Comparison of ENCODE assay signal across 9 mouse cellular contexts in genomic region chr6:89659692-89660423, GRCm38 (mm10). TPM values are rescaled to one million over a fixed set of nuclear protein-coding genes. Genes with fewer than 3 reads are reported as not detected.
DNase-seq lines count a peak whose midpoint lies in the region; ATAC-seq and TF ChIP-seq lines count a peak whose summit lies in the region.
"Had no signal": no experiment of that assay in that cellular context is flagged by ENCODE, and none has a peak within 500 bp of the region (broad histone marks: within the 10 kb centered on the region; RNA-seq: fewer than 3 reads in every experiment).

No protein-coding gene starts in this region.

- TF ChIP-seq CTCF in intestine, postnatal 0 days (IDR thresholded peaks at IDR 0.05; ENCODE audit: low read depth), result peak; percentile 80
- TF ChIP-seq CTCF in E14TG2a.4 (conservative IDR thresholded peaks at IDR 0.05; ENCODE audit: low read length), result peak; percentile 81
- TF ChIP-seq CTCF in heart, postnatal 0 days (IDR thresholded peaks at IDR 0.05; ENCODE audit: low read depth), result peak; percentile 72

- 30% methylated on average over 7 of the region's 7 CpGs for WGBS in intestine, postnatal 0 days
- 40% methylated on average over 7 of the region's 7 CpGs for WGBS in intestine, embryonic 16.5 days
- WGBS in heart, postnatal 0 days, result 16% methylated on average over 7 of the region's 7 CpGs
- 26% methylated on average over 7 of the region's 7 CpGs for whole genome bisulfite sequencing in lung, embryonic 16.5 days
- WGBS in intestine, embryonic 15.5 days, result 35% methylated on average over 7 of the region's 7 CpGs

- no peak overlapping the region for H3K4me2 ChIP-seq in intestine, postnatal 0 days (replicated peaks; ENCODE audit: low read depth)
- H3K4me2 ChIP-seq in intestine, embryonic 16.5 days (ENCODE audit: low read depth, low read length), result no peak overlapping the region
- no peak overlapping the region for H3K4me2 ChIP-seq in heart, postnatal 0 days (ENCODE audit: low read depth, low read length)
- H3K4me2 ChIP-seq in lung, embryonic 16.5 days (ENCODE audit: low read depth, low read length), result no peak overlapping the region
- H3K4me2 ChIP-seq in intestine, embryonic 15.5 days (replicated peaks), result no peak overlapping the region

- H3K9me3 ChIP-seq in intestine, postnatal 0 days (ENCODE audit: control insufficient read depth), result no peaks in the 10 kb centered on the region
- H3K9me3 ChIP-seq in intestine, embryonic 16.5 days (ENCODE audit: control insufficient read depth, low read length), result no peaks in the 10 kb centered on the region
- H3K9me3 ChIP-seq in E14TG2a.4 (ENCODE audit: low read length), result no peaks in the 10 kb centered on the region
- no peaks in the 10 kb centered on the region for H3K9me3 ChIP-seq in heart, postnatal 0 days (replicated peaks; ENCODE audit: control insufficient read depth, low read length)
- no peaks in the 10 kb centered on the region for H3K9me3 ChIP-seq in lung, embryonic 16.5 days (ENCODE audit: control insufficient read depth, low read length)
- no peaks in the 10 kb centered on the region for H3K9me3 ChIP-seq in intestine, embryonic 15.5 days

- no peak for TF ChIP-seq EP300 in heart, postnatal 0 days (IDR thresholded peaks at IDR 0.05; ENCODE audit: low read depth)

- H3K27me3 ChIP-seq in intestine, postnatal 0 days (replicated peaks; ENCODE audit: control insufficient read depth, insufficient read depth, low read length), result no peaks in the 10 kb centered on the region
- no peaks in the 10 kb centered on the region for H3K27me3 ChIP-seq in intestine, embryonic 16.5 days (replicated peaks; ENCODE audit: control insufficient read depth, insufficient read depth, low read length)
- H3K27me3 ChIP-seq in E14TG2a.4 (ENCODE audit: insufficient read depth, low read length), result no peaks in the 10 kb centered on the region
- H3K27me3 ChIP-seq in heart, postnatal 0 days (ENCODE audit: control insufficient read depth, insufficient read depth, low read length), result no peaks in the 10 kb centered on the region
- H3K27me3 ChIP-seq in lung, embryonic 16.5 days (ENCODE audit: control insufficient read depth, insufficient read depth, low read depth, low read length), result no peaks in the 10 kb centered on the region
- no peaks in the 10 kb centered on the region for H3K27me3 ChIP-seq in intestine, embryonic 15.5 days (replicated peaks)

- no peak overlapping the region for H3K4me3 ChIP-seq in intestine, postnatal 0 days (ENCODE audit: low read depth, low read length)
- H3K4me3 ChIP-seq in intestine, embryonic 16.5 days (ENCODE audit: low read length), result no peak overlapping the region
- no peak overlapping the region for H3K4me3 ChIP-seq in E14TG2a.4 (replicated peaks; ENCODE audit: low read length)
- H3K4me3 ChIP-seq in heart, postnatal 0 days (ENCODE audit: low read depth, low read length), result no peak overlapping the region
- H3K4me3 ChIP-seq in lung, embryonic 16.5 days (ENCODE audit: low read length), result no peak overlapping the region
- H3K4me3 ChIP-seq in intestine, embryonic 15.5 days (replicated peaks), result no peak overlapping the region

- peak; percentile 36 to 48 for DNase-seq in adrenal gland, postnatal 36 days
- peak; percentile 74 for DNase-seq in heart, postnatal 0 days (ENCODE audit: low spot score)
- no peak for DNase-seq in urinary bladder, postnatal 4 days (ENCODE audit: low spot score in 2 of 2)

- no peak for ATAC-seq in intestine, postnatal 0 days
- ATAC-seq in intestine, embryonic 16.5 days, result no peak
- ATAC-seq in heart, postnatal 0 days (ENCODE audit: insufficient read depth, low read depth), result peak; percentile 93
- peak; percentile 75 for ATAC-seq in lung, embryonic 16.5 days (ENCODE audit: low read depth)
- ATAC-seq in intestine, embryonic 15.5 days, result no peak

- no peak overlapping the region for H3K27ac ChIP-seq in intestine, postnatal 0 days (ENCODE audit: low read depth, low read length)
- no peak overlapping the region for H3K27ac ChIP-seq in intestine, embryonic 16.5 days (ENCODE audit: low read length)
- peak overlapping the region; percentile 79 for H3K27ac ChIP-seq in heart, postnatal 0 days (ENCODE audit: low read depth)
- H3K27ac ChIP-seq in lung, embryonic 16.5 days (ENCODE audit: low read length), result no peak overlapping the region
- no peak overlapping the region for H3K27ac ChIP-seq in intestine, embryonic 15.5 days

- H3K4me1 ChIP-seq in intestine, postnatal 0 days (replicated peaks; ENCODE audit: control insufficient read depth, insufficient read depth, low read length), result no peaks in the 10 kb centered on the region
- no peaks in the 10 kb centered on the region for H3K4me1 ChIP-seq in intestine, embryonic 16.5 days (ENCODE audit: control insufficient read depth, insufficient read depth, low read length)
- H3K4me1 ChIP-seq in E14TG2a.4 (replicated peaks; ENCODE audit: low read depth, low read length), result no peaks in the 10 kb centered on the region
- H3K4me1 ChIP-seq in heart, postnatal 0 days (ENCODE audit: control insufficient read depth, insufficient read depth), result peaks cover 15% of the 10 kb centered on the region
- H3K4me1 ChIP-seq in lung, embryonic 16.5 days (replicated peaks; ENCODE audit: control insufficient read depth, insufficient read depth, low read length), result no peaks in the 10 kb centered on the region
- H3K4me1 ChIP-seq in intestine, embryonic 15.5 days (replicated peaks), result no peaks in the 10 kb centered on the region

- no peak overlapping the region for H3K9ac ChIP-seq in intestine, postnatal 0 days (ENCODE audit: low read depth, low read length)
- no peak overlapping the region for H3K9ac ChIP-seq in intestine, embryonic 16.5 days (ENCODE audit: low read depth, low read length)
- H3K9ac ChIP-seq in heart, postnatal 0 days (replicated peaks; ENCODE audit: low read depth, low read length), result no peak overlapping the region
- H3K9ac ChIP-seq in lung, embryonic 16.5 days (ENCODE audit: low read length), result no peak overlapping the region
- no peak overlapping the region for H3K9ac ChIP-seq in intestine, embryonic 15.5 days

- peaks cover 9% of the 10 kb centered on the region; the same call in 1 of the 2 replicates for H3K36me3 ChIP-seq in intestine, postnatal 0 days (ENCODE audit: control insufficient read depth, insufficient read depth)
- no peaks in the 10 kb centered on the region for H3K36me3 ChIP-seq in intestine, embryonic 16.5 days (ENCODE audit: control insufficient read depth, insufficient read depth, low read length)
- H3K36me3 ChIP-seq in E14TG2a.4 (ENCODE audit: insufficient read depth, low read length), result peaks cover 69% of the 10 kb centered on the region
- H3K36me3 ChIP-seq in heart, postnatal 0 days (replicated peaks; ENCODE audit: control insufficient read depth, insufficient read depth, low read length), result peaks cover 18% of the 10 kb centered on the region
- peaks cover 4% of the 10 kb centered on the region; the same call in 1 of the 2 replicates for H3K36me3 ChIP-seq in lung, embryonic 16.5 days (ENCODE audit: control insufficient read depth, insufficient read depth, low read length)
- no peaks in the 10 kb centered on the region for H3K36me3 ChIP-seq in intestine, embryonic 15.5 days

RNA-seq across cellular contexts. Expression of gene Txnrd3, which starts 16.1 kb away (rescaled TPM):
- 6.6 and 7.3 TPM in 2 replicates for polyA plus RNA-seq in intestine, postnatal 0 days (2015; fragmentation: Nextera tagmentation; extraction: Ambion mirVana)
- 6.1 and 6.6 TPM in 2 replicates for polyA plus RNA-seq in intestine, embryonic 16.5 days (2015; fragmentation: Nextera tagmentation; extraction: Ambion mirVana)
- 10 to 100 TPM in 1 of 2 experiments, 1 to 10 TPM in 1; 9.4 to 15.5 TPM for total RNA-seq in adrenal gland, postnatal 36 days (2021)
- total RNA-seq in heart, postnatal 0 days (2014; rRNA removed; ENCODE audit: low replicate concordance), result 16.8 and 20.1 TPM in 2 replicates
- polyA plus RNA-seq in heart, postnatal 0 days (2015; fragmentation: Nextera tagmentation; extraction: Ambion mirVana), result 23.3 and 28.2 TPM in 2 replicates
- 10.4 and 11.8 TPM in 2 replicates for polyA plus RNA-seq in lung, embryonic 16.5 days (2015; fragmentation: Nextera tagmentation; extraction: Ambion mirVana)
- 8.5 and 8.8 TPM in 2 replicates for polyA plus RNA-seq in intestine, embryonic 15.5 days (2015; fragmentation: Nextera tagmentation; extraction: Ambion mirVana)

RNA-seq across cellular contexts. Expression of gene Vmn1r40, which starts 47.5 kb away (rescaled TPM):
- polyA plus RNA-seq in intestine, postnatal 0 days (2015; fragmentation: Nextera tagmentation; extraction: Ambion mirVana), result not detected in 2 replicates
- not detected in 2 replicates for polyA plus RNA-seq in intestine, embryonic 16.5 days (2015; fragmentation: Nextera tagmentation; extraction: Ambion mirVana)
- total RNA-seq in adrenal gland, postnatal 36 days (2021), result not detected
- total RNA-seq in heart, postnatal 0 days (2014; rRNA removed; ENCODE audit: low replicate concordance), result not detected in 2 replicates
- not detected in 2 replicates for polyA plus RNA-seq in heart, postnatal 0 days (2015; fragmentation: Nextera tagmentation; extraction: Ambion mirVana)
- not detected in 2 replicates for polyA plus RNA-seq in lung, embryonic 16.5 days (2015; fragmentation: Nextera tagmentation; extraction: Ambion mirVana)
- not detected in 2 replicates for polyA plus RNA-seq in intestine, embryonic 15.5 days (2015; fragmentation: Nextera tagmentation; extraction: Ambion mirVana)
- total RNA-seq: left cerebral cortex, postnatal 10 days had no signal

Comparison
In these comparisons a context has a peak if more than half of its experiments do, and no peak if none do; other contexts are left out.
1. ATAC-seq: peak in heart, postnatal 0 days (single experiment) and lung, embryonic 16.5 days (single experiment); none in intestine, postnatal 0 days (single experiment), intestine, embryonic 16.5 days (single experiment) and intestine, embryonic 15.5 days (single experiment).
2. DNase-seq: peak in adrenal gland, postnatal 36 days (2 of 2) and heart, postnatal 0 days (single experiment); none in urinary bladder, postnatal 4 days (0 of 2).
3. Peak in every context shown above with its lines, with median percentiles within 50 percentile points of each other: CTCF ChIP-seq.